18 mouse cellular contexts compared by ENCODE assay signal in the genomic region with DNA sequence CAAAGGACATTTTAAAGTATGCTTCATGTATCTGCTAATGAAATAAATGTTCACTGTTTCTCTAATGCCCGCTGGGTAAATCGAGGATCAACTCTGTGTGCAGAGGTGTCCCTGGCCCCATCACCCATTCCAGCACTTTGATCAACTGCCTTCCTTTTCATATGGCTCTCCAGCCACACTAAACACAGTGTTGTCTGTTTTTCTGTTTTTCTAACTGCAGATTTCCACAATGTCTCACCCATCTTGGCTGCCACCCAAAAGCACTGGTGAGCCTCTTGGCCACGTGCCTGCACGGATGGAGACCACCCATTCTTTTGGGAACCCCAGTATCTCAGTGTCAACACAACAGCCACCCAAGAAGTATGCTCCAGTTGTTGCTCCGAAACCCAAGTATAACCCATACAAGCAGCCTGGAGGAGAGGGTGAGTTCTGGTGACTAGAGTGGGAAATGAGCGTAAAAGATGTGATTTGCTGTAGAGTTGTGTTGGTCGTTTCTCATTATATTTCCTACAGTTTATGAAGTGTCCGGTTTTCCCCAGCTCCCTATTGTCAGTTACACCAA.
DNase-seq lines count a peak whose midpoint lies in the region; ATAC-seq and TF ChIP-seq lines count a peak whose summit lies in the region.
"Had no signal": no experiment of that assay in that cellular context is flagged by ENCODE, and none has a peak within 500 bp of the region (broad histone marks: within the 10 kb centered on the region; RNA-seq: fewer than 3 reads in every experiment).

No protein-coding gene starts in this region.

- no peaks in the 10 kb centered on the region for H3K9me3 ChIP-seq in forebrain, embryonic 14.5 days (replicated peaks; ENCODE audit: control insufficient read depth, low read length)
- no peaks in the 10 kb centered on the region for H3K9me3 ChIP-seq in forebrain, embryonic 15.5 days
- no peaks in the 10 kb centered on the region for H3K9me3 ChIP-seq in kidney, embryonic 15.5 days (replicated peaks)
- no peaks in the 10 kb centered on the region for H3K9me3 ChIP-seq in midbrain, embryonic 14.5 days (ENCODE audit: control insufficient read depth, low read length)
- no peaks in the 10 kb centered on the region for H3K9me3 ChIP-seq in midbrain, embryonic 15.5 days
- H3K9me3 ChIP-seq: hindbrain, embryonic 13.5 days; limb, embryonic 13.5 days; liver, embryonic 13.5 days; midbrain, embryonic 12.5 days had no signal

- no peaks in the 10 kb centered on the region for H3K27me3 ChIP-seq in forebrain, embryonic 14.5 days (replicated peaks; ENCODE audit: control insufficient read depth, insufficient read depth, low read length)
- no peaks in the 10 kb centered on the region for H3K27me3 ChIP-seq in forebrain, embryonic 15.5 days
- no peaks in the 10 kb centered on the region for H3K27me3 ChIP-seq in kidney, embryonic 15.5 days
- no peaks in the 10 kb centered on the region for H3K27me3 ChIP-seq in midbrain, embryonic 14.5 days (ENCODE audit: control insufficient read depth, insufficient read depth, low read length)
- H3K27me3 ChIP-seq in midbrain, embryonic 15.5 days (replicated peaks): no peaks in the 10 kb centered on the region
- H3K27me3 ChIP-seq: hindbrain, embryonic 13.5 days; limb, embryonic 13.5 days; liver, embryonic 13.5 days; midbrain, embryonic 12.5 days had no signal

- peaks cover 3% of the 10 kb centered on the region; the same call in 1 of the 2 replicates for H3K4me1 ChIP-seq in forebrain, embryonic 14.5 days (ENCODE audit: control insufficient read depth, insufficient read depth, low read length)
- 0 out of 2 replicates have a peak, but pooled peaks cover 5% of the 10 kb centered on the region for H3K4me1 ChIP-seq in forebrain, embryonic 15.5 days
- H3K4me1 ChIP-seq in kidney, embryonic 15.5 days: no peaks in the 10 kb centered on the region
- no peaks in the 10 kb centered on the region for H3K4me1 ChIP-seq in midbrain, embryonic 14.5 days (ENCODE audit: control insufficient read depth, insufficient read depth, low read length)
- no peaks in the 10 kb centered on the region for H3K4me1 ChIP-seq in midbrain, embryonic 15.5 days
- H3K4me1 ChIP-seq: liver, embryonic 13.5 days; midbrain, embryonic 12.5 days had no signal

- no peak for TF ChIP-seq CTCF in brain, embryonic 14.5 days (IDR thresholded peaks at IDR 0.05; ENCODE audit: borderline replicate concordance, extremely low read depth, insufficient read depth, insufficient read length)

- peak; percentile 63; the same call in 1 of the 2 replicates for ATAC-seq in forebrain, embryonic 14.5 days
- ATAC-seq in forebrain, embryonic 15.5 days (replicated peaks): no peak
- ATAC-seq in kidney, embryonic 15.5 days (replicated peaks; ENCODE audit: low FRiP score): no peak
- ATAC-seq in midbrain, embryonic 14.5 days (ENCODE audit: low FRiP score, low TSS enrichment): no peak
- ATAC-seq in midbrain, embryonic 15.5 days (replicated peaks): no peak
- ATAC-seq: inflammation-experienced regulatory T-cells, adult 6 months had no signal

- H3K36me3 ChIP-seq in forebrain, embryonic 14.5 days (ENCODE audit: control insufficient read depth, insufficient read depth, low read length): no peaks in the 10 kb centered on the region
- no peaks in the 10 kb centered on the region for H3K36me3 ChIP-seq in forebrain, embryonic 15.5 days
- 0 out of 2 replicates have a peak, but pooled peaks cover 3% of the 10 kb centered on the region for H3K36me3 ChIP-seq in kidney, embryonic 15.5 days
- H3K36me3 ChIP-seq in midbrain, embryonic 14.5 days (ENCODE audit: control insufficient read depth, insufficient read depth, low read length): no peaks in the 10 kb centered on the region
- H3K36me3 ChIP-seq in midbrain, embryonic 15.5 days (replicated peaks): no peaks in the 10 kb centered on the region
- H3K36me3 ChIP-seq: G1E; hindbrain, embryonic 13.5 days; limb, embryonic 13.5 days; midbrain, embryonic 12.5 days had no signal

- H3K4me2 ChIP-seq in forebrain, embryonic 14.5 days (ENCODE audit: low read length): no peak overlapping the region
- no peak overlapping the region for H3K4me2 ChIP-seq in forebrain, embryonic 15.5 days (replicated peaks)
- H3K4me2 ChIP-seq in kidney, embryonic 15.5 days: no peak overlapping the region
- no peak overlapping the region for H3K4me2 ChIP-seq in midbrain, embryonic 14.5 days (ENCODE audit: low read length)
- no peak overlapping the region for H3K4me2 ChIP-seq in midbrain, embryonic 15.5 days
- H3K4me2 ChIP-seq: hindbrain, embryonic 13.5 days; limb, embryonic 13.5 days; liver, embryonic 13.5 days; midbrain, embryonic 12.5 days had no signal

- peak; percentile 59 for DNase-seq in forebrain, embryonic 14.5 days (ENCODE audit: low spot score)
- DNase-seq in kidney, postnatal 4 days: peak; percentile 16 to 25
- DNase-seq in midbrain, embryonic 14.5 days: peak; percentile 23
- DNase-seq in brain, embryonic 14.5 days (ENCODE audit: low read depth): peak; percentile 53
- DNase-seq: adrenal gland, postnatal 14 days; cerebellum, adult 11 months; embryo, embryonic 11 days; gastrocnemius, postnatal 36 days; liver, embryonic 13.5 days; thymus, postnatal 25 days had no signal

- 68% methylated on average over 8 of the region's 8 CpGs for WGBS in forebrain, embryonic 14.5 days
- WGBS in forebrain, embryonic 15.5 days: 58% methylated on average over 8 of the region's 8 CpGs
- 72% methylated on average over 8 of the region's 8 CpGs for WGBS in kidney, embryonic 15.5 days
- WGBS in midbrain, embryonic 14.5 days: 88% methylated on average over 8 of the region's 8 CpGs
- WGBS in midbrain, embryonic 15.5 days: 84% methylated on average over 8 of the region's 8 CpGs

- 0 out of 2 replicates have a peak overlapping the region, but pooled peaks have one; percentile 5 for H3K27ac ChIP-seq in forebrain, embryonic 14.5 days (ENCODE audit: low read depth, low read length)
- no peak overlapping the region for H3K27ac ChIP-seq in forebrain, embryonic 15.5 days (replicated peaks)
- H3K27ac ChIP-seq in kidney, embryonic 15.5 days: no peak overlapping the region
- no peak overlapping the region for H3K27ac ChIP-seq in midbrain, embryonic 14.5 days (replicated peaks; ENCODE audit: low read depth, low read length)
- H3K27ac ChIP-seq in midbrain, embryonic 15.5 days: no peak overlapping the region
- H3K27ac ChIP-seq: hindbrain, embryonic 13.5 days; limb, embryonic 13.5 days; liver, embryonic 13.5 days; midbrain, embryonic 12.5 days had no signal

- H3K4me3 ChIP-seq in forebrain, embryonic 14.5 days (ENCODE audit: low read depth, low read length): no peak overlapping the region
- no peak overlapping the region for H3K4me3 ChIP-seq in forebrain, embryonic 15.5 days
- no peak overlapping the region for H3K4me3 ChIP-seq in kidney, embryonic 15.5 days (replicated peaks)
- H3K4me3 ChIP-seq in midbrain, embryonic 14.5 days (replicated peaks; ENCODE audit: low read depth, low read length): no peak overlapping the region
- no peak overlapping the region for H3K4me3 ChIP-seq in midbrain, embryonic 15.5 days
- H3K4me3 ChIP-seq: hindbrain, embryonic 13.5 days; limb, embryonic 13.5 days; liver, embryonic 13.5 days; midbrain, embryonic 12.5 days had no signal

- H3K9ac ChIP-seq in forebrain, embryonic 14.5 days (ENCODE audit: low read length): no peak overlapping the region
- no peak overlapping the region for H3K9ac ChIP-seq in forebrain, embryonic 15.5 days (replicated peaks)
- no peak overlapping the region for H3K9ac ChIP-seq in kidney, embryonic 15.5 days
- no peak overlapping the region for H3K9ac ChIP-seq in midbrain, embryonic 14.5 days (replicated peaks; ENCODE audit: low read length)
- H3K9ac ChIP-seq in midbrain, embryonic 15.5 days: no peak overlapping the region
- H3K9ac ChIP-seq: hindbrain, embryonic 13.5 days; limb, embryonic 13.5 days; liver, embryonic 13.5 days; midbrain, embryonic 12.5 days had no signal

- TF ChIP-seq POLR2A in brain, embryonic 14.5 days (IDR thresholded peaks at IDR 0.05; ENCODE audit: borderline replicate concordance, extremely low read depth, insufficient read depth, insufficient read length, poor library complexity, severe bottlenecking): no peak
